Mouse (Mus musculus) hindbrain, postnatal 0 days (tissue): Measurements from ENCODE around the gene 1810049J17Rik. TPM values are rescaled to one million over a fixed set of nuclear protein-coding genes. Genes with fewer than 3 reads are reported as not detected.

ENCODE experiments used
- ATAC-seq: fragments of 200-750 bp; cut with Nextera tagmentation; 2 replicates; pipeline ENCODE4 v1.8.0; 2017; ENCODE audit warnings: mild to moderate bottlenecking, moderate TSS enrichment, moderate library complexity
- DNase-seq: peaks from one replicate; pipeline ENCODE4 v3.0.0-alpha.2; 2015; ENCODE audit warnings: low spot score
- H3K27ac ChIP-seq: fragments of 300-500 bp; sonication (generic); 2 replicates; pipeline ENCODE4 v1.5.1; 2014; ENCODE audit warnings: mild to moderate bottlenecking
- H3K27me3 ChIP-seq: fragments of 300-500 bp; sonication (generic); 2 replicates; pipeline ENCODE4 v1.6.1; 2014; ENCODE audit warnings: low read length, mixed read lengths; ENCODE audit not compliant: insufficient read depth
- H3K36me3 ChIP-seq: fragments of 300-500 bp; sonication (generic); 2 replicates; pipeline ENCODE4 v1.6.1; 2014; ENCODE audit warnings: low read length, mixed read lengths; ENCODE audit not compliant: insufficient read depth
- H3K4me1 ChIP-seq: fragments of 300-500 bp; sonication (generic); 2 replicates; pipeline ENCODE4 v1.6.1; 2014; ENCODE audit warnings: antibody characterized with exemption, low read length, mixed read lengths; ENCODE audit not compliant: insufficient read depth
- H3K4me2 ChIP-seq: fragments of 300-500 bp; sonication (generic); 2 replicates; pipeline ENCODE4 v1.6.1; 2014; ENCODE audit warnings: low read depth, mild to moderate bottlenecking, low read length, moderate library complexity, mixed read lengths
- H3K4me3 ChIP-seq: fragments of 300-500 bp; sonication (generic); 2 replicates; pipeline ENCODE4 v1.5.1; 2014; ENCODE audit warnings: low read length
- H3K9ac ChIP-seq: fragments of 300-500 bp; sonication (generic); replicated peaks from 2 replicates; pipeline ENCODE4 v1.6.1; 2014; ENCODE audit warnings: mild to moderate bottlenecking, low read length, moderate library complexity, mixed read lengths
- H3K9me3 ChIP-seq: fragments of 300-500 bp; sonication (generic); 2 replicates; pipeline ENCODE4 v1.6.1; 2016; ENCODE audit warnings: low read length, mixed read lengths
- CTCF ChIP-seq: IDR thresholded peaks from 2 replicates; pipeline ENCODE4 v1.5.1; 2016; ENCODE audit warnings: antibody characterized with exemption, control low read depth, low read depth
- WGBS: fragments of 180-500 bp; shearing (Covaris S2); extraction: QIAGEN DNeasy Blood & Tissue Kit; methylation state at CpG from one replicate; pipeline ENCODE4 v1.1.7; 2014; 5-methylcytosine and 5-hydroxymethylcytosine counted together
- polyA plus RNA-seq: library from polyadenylated mRNA; unstranded; fragments of >200 nt; fragmentation: Nextera tagmentation; extraction: Ambion mirVana; gene quantifications from 2 replicates; pipeline ENCODE4 v1.2.1, GENCODE M21; 2015
- total RNA-seq: library from RNA; depleted of rRNA; stranded (reverse); fragments of >200 nt; gene quantifications from 2 replicates; pipeline ENCODE4 v1.2.3, GENCODE M21; 2014

Gene 1810049J17Rik
- total and polyA plus RNA-seq, 2 experiments from 2014 or later, result 1.8 TPM; not detected in 1

GRCm38 (mm10) chr15:12348950-12349349 is 27.3 kb upstream of the 1810049J17Rik start:
- H3K9me3 ChIP-seq, result no peaks in the 10 kb centered on the region
- H3K36me3 ChIP-seq, result peaks cover 18% of the 10 kb centered on the region; the same call in 1 of the 2 replicates
- no peak overlapping the region for H3K9ac ChIP-seq
- DNase-seq (no peak), ATAC-seq (no peak)
- no peak overlapping the region for H3K4me3 ChIP-seq
- H3K4me2 ChIP-seq, result no peak overlapping the region
- 82% methylated on average over 3 of the region's 3 CpGs for WGBS
- no peaks in the 10 kb centered on the region for H3K27me3 ChIP-seq
- no peak for TF ChIP-seq CTCF
- no peak overlapping the region for H3K27ac ChIP-seq
- no peaks in the 10 kb centered on the region for H3K4me1 ChIP-seq

GRCm38 (mm10) chr15:12346916-12347315 is 25.2 kb upstream of the 1810049J17Rik start:
- Histone ChIP-seq H3K4me2 (no peak overlapping the region), H3K4me1 (no peaks in the 10 kb centered on the region), H3K9ac (no peak overlapping the region), H3K9me3 (no peaks in the 10 kb centered on the region), H3K27me3 (no peaks in the 10 kb centered on the region), H3K36me3 (peaks cover 14% of the 10 kb centered on the region; the same call in 1 of the 2 replicates), H3K4me3 (no peak overlapping the region), H3K27ac (no peak overlapping the region)
- ATAC-seq (no peak), DNase-seq (no peak)
- WGBS, result 99% methylated on average over 3 of the region's 3 CpGs
- TF ChIP-seq CTCF, result no peak

GRCm38 (mm10) chr15:12341401-12341758 is 19.7 kb upstream of the 1810049J17Rik start:
- Histone ChIP-seq H3K4me3 (no peak overlapping the region), H3K27me3 (no peaks in the 10 kb centered on the region), H3K4me1 (peaks cover 3% of the 10 kb centered on the region; the same call in 1 of the 2 replicates), H3K36me3 (peaks cover 5% of the 10 kb centered on the region; the same call in 1 of the 2 replicates), H3K4me2 (no peak overlapping the region), H3K9ac (no peak overlapping the region), H3K9me3 (no peaks in the 10 kb centered on the region), H3K27ac (no peak overlapping the region)
- ATAC-seq (peak; percentile 59; the same call in 1 of the 2 replicates), DNase-seq (no peak)
- no peak for TF ChIP-seq CTCF
- 19% methylated on average over 4 of the region's 4 CpGs for WGBS

- H3K4me1 ChIP-seq, result peaks cover 3% of the 10 kb centered on the region; the same call in 1 of the 2 replicates
- H3K36me3 ChIP-seq, result peaks cover 5% of the 10 kb centered on the region; the same call in 1 of the 2 replicates
- H3K27me3 ChIP-seq, result no peaks in the 10 kb centered on the region
- ATAC-seq (no peak), DNase-seq (no peak)
- TF ChIP-seq CTCF, result no peak
- no peak overlapping the region for H3K9ac ChIP-seq
- no peaks in the 10 kb centered on the region for H3K9me3 ChIP-seq
- H3K27ac ChIP-seq, result no peak overlapping the region
- H3K4me3 ChIP-seq, result no peak overlapping the region
- 36% methylated on average over 5 of the region's 5 CpGs for WGBS
- no peak overlapping the region for H3K4me2 ChIP-seq
These were observed 19.1 kb upstream of the 1810049J17Rik start for GRCm38 (mm10) chr15:12340536-12341400.

GRCm38 (mm10) chr15:12337779-12338137 is 16.1 kb upstream of the 1810049J17Rik start:
- Histone ChIP-seq H3K9ac (no peak overlapping the region), H3K27me3 (no peaks in the 10 kb centered on the region), H3K27ac (no peak overlapping the region), H3K4me1 (peaks cover 3% of the 10 kb centered on the region; the same call in 1 of the 2 replicates), H3K36me3 (no peaks in the 10 kb centered on the region), H3K4me3 (no peak overlapping the region), H3K4me2 (no peak overlapping the region), H3K9me3 (no peaks in the 10 kb centered on the region)
- WGBS, result 58% methylated on average over 3 of the region's 3 CpGs
- TF ChIP-seq CTCF, result no peak
- DNase-seq (no peak), ATAC-seq (no peak)

- DNase-seq (no peak), ATAC-seq (no peak)
- no peak for TF ChIP-seq CTCF
- H3K36me3 ChIP-seq, result no peaks in the 10 kb centered on the region
- peaks cover 3% of the 10 kb centered on the region; the same call in 1 of the 2 replicates for H3K4me1 ChIP-seq
- no peak overlapping the region for H3K4me2 ChIP-seq
- WGBS, result 87% methylated on average over 4 of the region's 4 CpGs
- H3K27me3 ChIP-seq, result no peaks in the 10 kb centered on the region
- no peak overlapping the region for H3K9ac ChIP-seq
- H3K27ac ChIP-seq, result no peak overlapping the region
- H3K9me3 ChIP-seq, result no peaks in the 10 kb centered on the region
- H3K4me3 ChIP-seq, result no peak overlapping the region
These were observed 15.5 kb upstream of the 1810049J17Rik start for GRCm38 (mm10) chr15:12337030-12337778.
